Mouse (Mus musculus): Measurements from ENCODE around the gene Itpripl2. TPM values are rescaled to one million over a fixed set of nuclear protein-coding genes. Genes with fewer than 3 reads are reported as not detected.

Gene Itpripl2
- polyA plus RNA-seq, 1 experiment from 2014 or later, result 0.29 TPM

DNA sequence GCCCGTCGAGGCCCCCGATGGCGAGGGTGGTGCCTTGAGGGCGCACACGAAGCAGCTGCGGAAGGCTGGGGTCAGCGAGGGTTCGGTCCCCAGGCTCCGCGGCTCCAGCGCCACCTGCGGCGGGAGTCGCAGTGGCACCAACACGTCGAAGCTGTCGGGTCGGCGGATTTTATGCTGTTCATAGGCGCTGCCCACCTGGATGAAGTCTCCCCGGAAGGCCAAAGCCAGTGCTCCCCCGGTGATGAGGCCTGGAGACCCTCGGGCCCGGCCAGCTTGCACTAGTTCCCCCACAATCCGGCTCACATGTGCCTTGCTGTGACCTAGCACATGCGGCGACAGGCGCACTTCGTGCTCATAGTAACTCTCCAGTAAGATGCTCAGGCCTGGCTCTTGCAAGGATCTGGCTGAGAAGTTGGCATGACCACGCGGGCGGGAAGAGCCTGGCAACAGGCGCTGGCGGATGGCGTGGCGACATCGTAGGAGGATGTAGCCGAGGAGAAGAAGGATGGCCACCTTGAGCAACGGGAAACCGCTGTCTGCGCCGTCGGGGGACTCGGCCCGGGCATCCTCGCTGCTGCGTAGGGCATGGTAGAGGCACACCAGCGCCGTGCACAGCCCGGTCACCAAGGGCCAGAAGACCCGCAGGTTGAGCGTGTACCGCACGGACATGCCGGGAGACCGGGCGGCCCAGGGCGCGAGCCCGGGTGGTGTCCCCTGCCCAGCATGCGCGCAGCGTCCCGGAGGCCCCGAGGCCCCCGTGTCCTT is 927 bp downstream of the Itpripl2 start:
- WGBS, result 3% methylated on average over 58 of the region's 67 CpGs
- Histone ChIP-seq H3K27me3 (ENCODE audit: control insufficient read depth, insufficient read depth, low read length) (peaks cover 20% of the 10 kb centered on the region), H3K9me3 (ENCODE audit: control insufficient read depth, low read length) (no peaks in the 10 kb centered on the region), H3K9ac (replicated peaks; ENCODE audit: low read depth, low read length) (peak overlapping the region; percentile 49), H3K36me3 (ENCODE audit: control insufficient read depth, insufficient read depth, low read length) (no peaks in the 10 kb centered on the region), H3K27ac (ENCODE audit: low read depth, low read length) (no peak overlapping the region), H3K4me3 (ENCODE audit: low read depth, low read length) (peak overlapping the region; percentile 44), H3K4me2 (ENCODE audit: low read depth, low read length) (peak overlapping the region; percentile 61), H3K4me1 (ENCODE audit: control insufficient read depth, insufficient read depth, low read length) (0 out of 2 replicates have a peak, but pooled peaks cover 4% of the 10 kb centered on the region)
- ATAC-seq (ENCODE audit: low read depth), result peak; percentile 32; the same call in 1 of the 2 replicates

- H3K36me3 ChIP-seq (ENCODE audit: control insufficient read depth, insufficient read depth, low read length), result no peaks in the 10 kb centered on the region
- WGBS, result 15% methylated on average over 57 of the region's 57 CpGs
- no peak overlapping the region for H3K27ac ChIP-seq (ENCODE audit: low read depth, low read length)
- H3K9me3 ChIP-seq (ENCODE audit: control insufficient read depth, low read length), result no peaks in the 10 kb centered on the region
- ATAC-seq (ENCODE audit: low read depth), result no peak
- H3K27me3 ChIP-seq (ENCODE audit: control insufficient read depth, insufficient read depth, low read length), result peaks cover 20% of the 10 kb centered on the region
- H3K4me2 ChIP-seq (ENCODE audit: low read depth, low read length), result peak overlapping the region; percentile 61; the same call in 1 of the 2 replicates
- no peak overlapping the region for H3K9ac ChIP-seq (replicated peaks; ENCODE audit: low read depth, low read length)
- H3K4me1 ChIP-seq (ENCODE audit: control insufficient read depth, insufficient read depth, low read length), result 0 out of 2 replicates have a peak, but pooled peaks cover 4% of the 10 kb centered on the region
- peak overlapping the region; percentile 44; the same call in 1 of the 2 replicates for H3K4me3 ChIP-seq (ENCODE audit: low read depth, low read length)
Observed at GRCm38 (mm10) chr7:118489706-118490665, 1.8 kb downstream of the Itpripl2 start.

DNA sequence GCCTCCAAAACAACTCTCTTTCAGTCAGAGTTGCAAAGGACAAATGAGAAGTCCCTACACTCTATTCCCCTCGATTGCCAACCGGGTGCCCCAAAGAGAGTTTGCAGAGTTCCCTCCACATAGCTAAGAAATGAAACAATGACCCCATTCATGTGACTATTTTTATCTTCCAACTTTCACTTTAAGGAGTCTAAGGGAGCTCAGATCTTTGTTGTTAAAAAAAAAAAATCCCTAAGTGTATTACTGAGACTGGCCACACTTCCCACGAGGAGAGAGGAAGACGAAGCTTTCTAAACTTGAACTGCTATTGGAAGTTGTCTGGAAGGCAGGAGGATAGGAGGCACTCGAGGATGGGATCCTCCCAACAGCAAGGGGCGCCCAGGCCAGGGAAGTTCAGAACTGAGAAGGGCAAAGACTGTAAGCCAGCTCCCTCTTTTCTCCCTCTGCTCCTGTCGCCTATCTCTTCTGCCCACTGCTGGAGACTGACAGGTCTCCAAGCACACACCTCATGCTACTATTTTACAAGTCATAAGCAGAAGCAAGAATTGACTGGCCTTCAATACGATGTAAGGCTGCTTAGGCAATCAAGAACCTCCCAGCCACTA is 3.6 kb downstream of the Itpripl2 start:
- Histone ChIP-seq H3K4me3 (ENCODE audit: low read depth, low read length) (no peak overlapping the region), H3K27me3 (ENCODE audit: control insufficient read depth, insufficient read depth, low read length) (peaks cover 20% of the 10 kb centered on the region), H3K36me3 (ENCODE audit: control insufficient read depth, insufficient read depth, low read length) (no peaks in the 10 kb centered on the region), H3K9ac (replicated peaks; ENCODE audit: low read depth, low read length) (no peak overlapping the region), H3K27ac (ENCODE audit: low read depth, low read length) (no peak overlapping the region), H3K4me1 (ENCODE audit: control insufficient read depth, insufficient read depth, low read length) (0 out of 2 replicates have a peak, but pooled peaks cover 4% of the 10 kb centered on the region), H3K9me3 (ENCODE audit: control insufficient read depth, low read length) (no peaks in the 10 kb centered on the region), H3K4me2 (ENCODE audit: low read depth, low read length) (no peak overlapping the region)
- no peak for ATAC-seq (ENCODE audit: low read depth)
- 26% methylated on average over 8 of the region's 8 CpGs for WGBS

GRCm38 (mm10) chr7:118486917-118487316 is 4.9 kb downstream of the Itpripl2 start:
- Histone ChIP-seq H3K4me2 (ENCODE audit: low read depth, low read length) (no peak overlapping the region), H3K9ac (replicated peaks; ENCODE audit: low read depth, low read length) (no peak overlapping the region), H3K27ac (ENCODE audit: low read depth, low read length) (no peak overlapping the region), H3K9me3 (ENCODE audit: control insufficient read depth, low read length) (no peaks in the 10 kb centered on the region), H3K4me3 (ENCODE audit: low read depth, low read length) (no peak overlapping the region), H3K27me3 (ENCODE audit: control insufficient read depth, insufficient read depth, low read length) (peaks cover 19% of the 10 kb centered on the region), H3K36me3 (ENCODE audit: control insufficient read depth, insufficient read depth, low read length) (no peaks in the 10 kb centered on the region), H3K4me1 (ENCODE audit: control insufficient read depth, insufficient read depth, low read length) (0 out of 2 replicates have a peak, but pooled peaks cover 4% of the 10 kb centered on the region)
- ATAC-seq (ENCODE audit: low read depth), result no peak
- WGBS, result 59% methylated on average over 5 of the region's 5 CpGs

DNA sequence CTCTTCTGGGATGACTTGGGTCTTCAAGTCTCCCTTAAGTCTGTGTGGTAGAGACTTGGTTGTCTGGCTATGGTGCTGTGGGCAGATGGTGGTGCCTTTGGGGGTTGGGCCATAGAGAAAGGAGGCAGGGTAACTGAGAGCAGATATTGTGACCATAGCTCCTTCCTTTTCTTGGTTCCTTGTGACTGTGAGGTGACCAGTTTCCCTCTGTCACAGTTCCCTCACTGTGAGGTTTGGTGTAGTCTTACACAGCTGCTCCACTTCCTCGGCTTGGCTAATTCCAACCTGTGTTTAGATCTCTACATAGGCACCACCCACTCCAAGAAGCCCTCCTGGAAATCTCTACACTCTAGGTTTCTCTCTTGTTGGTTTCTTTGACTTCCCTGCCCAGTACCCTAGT is 7.8 kb downstream of the Itpripl2 start:
- H3K4me3 ChIP-seq (ENCODE audit: low read depth, low read length), result no peak overlapping the region
- H3K36me3 ChIP-seq (ENCODE audit: control insufficient read depth, insufficient read depth, low read length), result no peaks in the 10 kb centered on the region
- no peak overlapping the region for H3K9ac ChIP-seq (replicated peaks; ENCODE audit: low read depth, low read length)
- no peaks in the 10 kb centered on the region for H3K27me3 ChIP-seq (ENCODE audit: control insufficient read depth, insufficient read depth, low read length)
- H3K4me2 ChIP-seq (ENCODE audit: low read depth, low read length), result no peak overlapping the region
- H3K4me1 ChIP-seq (ENCODE audit: control insufficient read depth, insufficient read depth, low read length), result no peaks in the 10 kb centered on the region
- H3K27ac ChIP-seq (ENCODE audit: low read depth, low read length), result no peak overlapping the region
- no peaks in the 10 kb centered on the region for H3K9me3 ChIP-seq (ENCODE audit: control insufficient read depth, low read length)
- 88% methylated on average over 1 of the region's 1 CpGs for WGBS
- ATAC-seq (ENCODE audit: low read depth), result no peak

DNA sequence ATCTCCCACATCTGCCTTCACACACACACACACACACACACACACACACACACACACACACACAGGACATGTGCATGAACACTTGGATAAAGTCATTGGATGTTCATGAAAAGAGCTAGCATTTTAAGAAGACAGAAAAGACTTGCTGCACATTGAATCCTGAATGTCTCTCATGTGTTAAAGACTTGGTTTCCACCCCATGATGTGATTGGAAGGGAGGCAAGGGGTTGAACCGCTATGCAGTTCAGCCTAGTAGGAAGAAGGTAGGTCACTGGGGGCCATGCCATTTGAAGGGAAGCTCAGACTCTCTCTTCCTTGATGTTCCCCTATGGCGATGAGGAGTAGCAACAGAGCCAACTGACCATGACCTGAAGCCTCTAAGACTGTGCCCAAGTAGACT is 9.8 kb downstream of the Itpripl2 start:
- ATAC-seq (ENCODE audit: low read depth), result no peak
- Histone ChIP-seq H3K9me3 (ENCODE audit: control insufficient read depth, low read length) (no peaks in the 10 kb centered on the region), H3K4me2 (ENCODE audit: low read depth, low read length) (no peak overlapping the region), H3K27me3 (ENCODE audit: control insufficient read depth, insufficient read depth, low read length) (no peaks in the 10 kb centered on the region), H3K27ac (ENCODE audit: low read depth, low read length) (no peak overlapping the region), H3K36me3 (ENCODE audit: control insufficient read depth, insufficient read depth, low read length) (no peaks in the 10 kb centered on the region), H3K4me1 (ENCODE audit: control insufficient read depth, insufficient read depth, low read length) (no peaks in the 10 kb centered on the region), H3K9ac (replicated peaks; ENCODE audit: low read depth, low read length) (no peak overlapping the region), H3K4me3 (ENCODE audit: low read depth, low read length) (no peak overlapping the region)
- 88% methylated on average over 2 of the region's 2 CpGs for WGBS

GRCm38 (mm10) chr7:118481047-118481810 is 10.5 kb downstream of the Itpripl2 start:
- H3K4me2 ChIP-seq (ENCODE audit: low read depth, low read length), result no peak overlapping the region
- H3K9ac ChIP-seq (replicated peaks; ENCODE audit: low read depth, low read length), result no peak overlapping the region
- H3K27ac ChIP-seq (ENCODE audit: low read depth, low read length), result no peak overlapping the region
- no peak overlapping the region for H3K4me3 ChIP-seq (ENCODE audit: low read depth, low read length)
- no peaks in the 10 kb centered on the region for H3K4me1 ChIP-seq (ENCODE audit: control insufficient read depth, insufficient read depth, low read length)
- 88% methylated on average over 10 of the region's 10 CpGs for WGBS
- H3K27me3 ChIP-seq (ENCODE audit: control insufficient read depth, insufficient read depth, low read length), result no peaks in the 10 kb centered on the region
- H3K36me3 ChIP-seq (ENCODE audit: control insufficient read depth, insufficient read depth, low read length), result no peaks in the 10 kb centered on the region
- no peak for ATAC-seq (ENCODE audit: low read depth)
- no peaks in the 10 kb centered on the region for H3K9me3 ChIP-seq (ENCODE audit: control insufficient read depth, low read length)

GRCm38 (mm10) chr7:118480160-118480709 is 11.5 kb downstream of the Itpripl2 start:
- no peaks in the 10 kb centered on the region for H3K4me1 ChIP-seq (ENCODE audit: control insufficient read depth, insufficient read depth, low read length)
- H3K9ac ChIP-seq (replicated peaks; ENCODE audit: low read depth, low read length), result no peak overlapping the region
- no peaks in the 10 kb centered on the region for H3K36me3 ChIP-seq (ENCODE audit: control insufficient read depth, insufficient read depth, low read length)
- WGBS, result 90% methylated on average over 9 of the region's 9 CpGs
- H3K27me3 ChIP-seq (ENCODE audit: control insufficient read depth, insufficient read depth, low read length), result no peaks in the 10 kb centered on the region
- H3K27ac ChIP-seq (ENCODE audit: low read depth, low read length), result no peak overlapping the region
- no peaks in the 10 kb centered on the region for H3K9me3 ChIP-seq (ENCODE audit: control insufficient read depth, low read length)
- H3K4me3 ChIP-seq (ENCODE audit: low read depth, low read length), result no peak overlapping the region
- H3K4me2 ChIP-seq (ENCODE audit: low read depth, low read length), result no peak overlapping the region
- ATAC-seq (ENCODE audit: low read depth), result no peak
